Mouse (Mus musculus): ENCODE data around the gene Scarf2.

Scarf2 gene

DNA sequence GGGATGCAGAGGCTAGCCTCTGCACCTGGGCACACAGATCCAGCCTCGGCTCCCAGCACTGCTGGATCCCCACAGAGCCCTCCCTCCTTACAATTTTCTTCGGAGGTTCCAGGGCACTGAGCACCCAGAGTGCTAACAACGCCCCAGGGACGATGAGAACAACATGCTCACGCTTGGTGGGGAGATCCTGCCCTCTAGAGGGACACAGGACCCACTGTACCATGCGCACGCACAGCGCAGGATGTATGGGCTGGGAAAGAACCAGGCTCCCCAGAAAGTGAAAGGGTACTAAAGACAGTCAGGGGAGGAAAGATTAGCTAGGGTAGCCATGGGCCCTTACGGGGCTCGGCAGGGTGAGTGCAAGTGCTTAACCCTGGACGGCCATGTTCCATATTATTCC, 34.7 kb downstream of the Scarf2 start:
- no peak for DNase-seq (ENCODE audit: low read depth, low spot score)

DNA sequence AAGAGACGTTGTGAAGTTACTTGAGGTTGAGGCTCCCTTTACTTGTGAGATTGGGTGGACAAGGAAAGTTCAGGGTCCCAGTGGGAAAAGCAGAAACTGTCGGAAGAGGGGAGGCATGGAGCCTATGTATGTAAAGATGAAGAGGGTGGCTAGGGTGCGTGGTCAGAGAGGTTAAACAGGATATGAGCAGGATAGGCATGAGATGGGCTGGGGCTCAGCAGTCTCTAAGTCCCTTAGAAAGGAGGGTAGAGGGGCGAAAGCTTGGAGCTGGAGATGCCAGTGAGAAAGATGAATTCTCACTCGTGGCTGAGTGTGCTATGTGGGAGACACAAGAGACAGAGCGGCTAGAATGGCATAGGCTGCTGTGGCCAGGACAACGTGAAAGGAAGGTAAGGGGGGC, 35.7 kb downstream of the Scarf2 start, which contains the start of gene B830017H08Rik:
B830017H08Rik (plus strand) TSS at position 301 of the 400 bp plus-strand sequence.
- no peak for DNase-seq (ENCODE audit: low read depth, low spot score)

- no peak for DNase-seq (ENCODE audit: low read depth, low spot score)
These were observed 36.2 kb downstream of the Scarf2 start for GRCm38 (mm10) chr16:17833321-17833680.

DNA sequence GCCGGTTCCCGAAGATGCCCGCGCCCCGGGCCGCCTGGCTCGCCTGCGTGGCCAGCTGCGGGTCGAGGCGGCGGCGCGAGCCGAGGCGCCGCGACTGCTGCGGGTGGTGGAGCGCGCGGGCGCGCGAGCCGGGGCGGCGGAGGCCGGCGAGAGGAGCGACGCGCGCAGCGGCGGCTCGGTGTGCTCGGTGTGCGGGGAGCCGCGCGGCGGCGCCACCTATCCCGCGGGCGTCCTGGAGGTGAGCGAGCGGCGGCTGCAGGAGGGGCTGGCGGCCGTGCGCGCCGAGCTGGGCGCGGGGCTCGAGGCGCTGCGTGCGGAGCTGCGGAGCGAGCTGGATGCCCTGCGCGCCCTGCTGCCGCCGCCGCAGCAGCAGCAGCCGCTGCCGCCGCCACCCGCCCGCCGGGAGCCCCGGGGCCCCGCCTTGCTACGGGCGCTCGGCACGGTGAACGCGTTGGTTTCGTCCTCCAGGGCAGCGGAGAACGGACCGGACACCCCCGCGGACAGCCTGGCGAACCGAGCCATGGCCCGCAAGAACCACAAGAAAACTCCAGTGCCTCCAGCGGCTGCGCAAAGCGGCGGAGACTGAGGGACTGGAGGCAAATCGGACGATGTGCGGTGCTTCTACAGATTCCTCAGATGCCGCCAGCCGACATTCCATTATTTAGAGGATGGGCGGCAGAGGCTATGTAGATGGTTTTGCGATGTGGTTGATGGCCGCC, 36.8 kb downstream of the Scarf2 start:
- DNase-seq (ENCODE audit: low read depth, low spot score): no peak

GRCm38 (mm10) chr16:17834543-17834942, 37.5 kb downstream of the Scarf2 start:
- no peak for DNase-seq (ENCODE audit: low read depth, low spot score)

DNA sequence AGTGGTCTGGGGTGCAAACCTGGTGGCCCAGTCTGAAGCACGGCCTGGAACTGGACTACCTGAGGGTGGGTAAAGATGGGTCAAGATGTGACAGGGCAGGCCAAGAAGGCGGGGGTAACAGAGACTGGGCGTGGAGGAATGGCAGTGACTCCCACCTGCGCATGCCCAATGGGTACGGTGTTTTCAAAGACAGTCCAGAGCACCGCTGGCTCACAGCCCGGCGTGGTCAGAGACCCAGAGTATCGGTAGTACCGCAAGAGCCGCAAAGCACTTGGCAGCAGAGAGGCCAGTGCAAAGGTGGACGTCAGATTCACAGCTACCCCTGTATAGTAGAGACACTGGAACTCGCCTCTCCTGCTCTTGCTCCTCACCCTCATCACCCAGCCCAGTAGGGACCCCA, 38.4 kb downstream of the Scarf2 start:
- DNase-seq (ENCODE audit: low read depth, low spot score): no peak

DNA sequence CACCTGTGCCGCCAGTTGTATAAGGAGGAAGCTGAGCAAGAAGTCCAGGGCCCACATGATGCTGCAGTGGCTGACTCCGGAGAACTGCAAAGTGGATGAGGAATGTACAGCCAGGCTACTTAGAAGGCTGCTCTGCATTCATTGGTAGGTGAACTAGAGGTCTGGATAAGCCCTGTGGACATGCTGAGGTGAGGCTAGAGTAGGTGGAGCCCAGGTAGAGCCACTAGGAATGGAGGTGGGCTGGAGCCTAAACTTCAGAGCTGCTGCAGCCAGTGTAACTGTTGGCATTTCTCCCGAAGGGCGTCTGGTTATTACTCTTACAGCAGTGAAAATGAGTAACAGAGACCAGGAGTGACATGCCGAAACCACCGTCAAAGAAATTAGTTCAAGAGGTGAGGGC, 41.0 kb downstream of the Scarf2 start, which contains the start of gene Car15:
Car15 (minus strand) TSS at position 314 of the 400 bp plus-strand sequence.
- no peak for DNase-seq (ENCODE audit: low read depth, low spot score)

DNA sequence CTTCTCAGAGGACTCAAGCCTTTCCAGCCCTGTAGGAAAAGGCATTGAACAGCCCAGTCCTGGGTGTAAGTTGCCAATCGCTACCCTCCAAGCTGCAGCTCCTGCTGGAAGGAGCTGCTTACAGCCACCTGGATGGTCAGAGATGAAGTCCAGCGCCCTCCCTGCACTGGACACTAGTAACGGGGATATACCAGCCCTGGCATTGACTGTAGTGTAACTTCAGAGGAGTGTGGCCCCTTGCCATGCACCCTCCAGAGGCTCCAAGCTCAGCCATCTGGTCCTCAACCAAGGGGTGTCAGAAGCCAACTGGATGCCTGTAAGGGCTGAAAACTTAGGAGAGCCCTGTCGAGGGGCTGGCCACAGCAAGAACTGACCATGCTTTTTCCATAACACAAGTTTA, 42.9 kb downstream of the Scarf2 start:
- no peak for DNase-seq (ENCODE audit: low read depth, low spot score)

GRCm38 (mm10) chr16:17842437-17842836, 45.4 kb downstream of the Scarf2 start:
- DNase-seq (ENCODE audit: low read depth, low spot score): no peak

DNA sequence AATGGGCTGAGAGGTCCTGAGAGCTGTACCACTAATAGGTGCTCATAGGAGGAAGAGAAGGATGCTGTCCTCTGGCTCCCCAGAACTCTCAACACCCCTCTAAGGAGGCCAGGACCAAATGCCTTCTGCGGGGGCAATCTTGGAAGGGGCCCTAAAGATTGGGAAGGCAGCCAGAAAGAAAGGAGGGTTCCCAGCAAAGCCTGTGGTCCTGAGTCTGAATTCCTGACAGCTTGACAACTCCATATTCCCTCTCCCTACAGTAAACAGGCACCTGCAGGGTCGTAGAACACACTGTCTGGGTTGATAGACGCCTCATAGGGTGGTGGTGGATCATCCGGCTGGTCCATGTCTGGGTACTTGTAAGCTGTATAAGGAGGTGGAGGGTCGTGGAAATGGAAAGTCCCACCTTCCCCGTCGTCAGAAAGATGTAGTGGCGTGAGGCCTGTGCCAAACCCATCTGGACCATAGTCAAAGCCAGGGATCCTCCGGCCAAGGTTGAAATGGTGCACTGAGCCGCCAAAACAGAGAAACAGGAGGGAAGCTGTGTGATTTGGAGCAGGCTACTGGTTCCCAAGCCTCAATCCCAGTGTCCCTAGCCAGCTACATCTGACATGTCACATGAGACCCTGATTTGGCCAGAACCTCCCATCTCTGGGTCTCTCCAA, 46.8 kb downstream of the Scarf2 start:
- no peak for DNase-seq (ENCODE audit: low read depth, low spot score)

DNA sequence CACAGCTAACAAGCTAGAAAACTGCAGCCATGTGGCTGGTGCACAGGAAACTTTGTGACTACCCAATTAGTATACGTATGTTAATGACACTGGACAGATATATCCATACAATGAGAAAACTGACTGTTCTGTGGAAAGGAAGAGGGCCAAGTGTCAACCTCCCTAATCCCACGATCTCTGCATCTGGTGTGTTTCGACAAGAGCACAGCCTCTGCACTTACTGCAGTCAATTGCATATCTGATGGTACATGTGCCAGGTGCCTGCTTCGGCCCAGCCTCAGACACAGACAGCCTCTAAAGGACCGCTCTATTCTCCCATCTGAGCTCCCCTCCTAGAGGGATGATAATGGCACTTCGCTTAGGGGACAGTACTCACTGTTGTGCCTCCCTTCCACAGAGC, 51.3 kb downstream of the Scarf2 start:
- no peak for DNase-seq (ENCODE audit: low read depth, low spot score)

DNA sequence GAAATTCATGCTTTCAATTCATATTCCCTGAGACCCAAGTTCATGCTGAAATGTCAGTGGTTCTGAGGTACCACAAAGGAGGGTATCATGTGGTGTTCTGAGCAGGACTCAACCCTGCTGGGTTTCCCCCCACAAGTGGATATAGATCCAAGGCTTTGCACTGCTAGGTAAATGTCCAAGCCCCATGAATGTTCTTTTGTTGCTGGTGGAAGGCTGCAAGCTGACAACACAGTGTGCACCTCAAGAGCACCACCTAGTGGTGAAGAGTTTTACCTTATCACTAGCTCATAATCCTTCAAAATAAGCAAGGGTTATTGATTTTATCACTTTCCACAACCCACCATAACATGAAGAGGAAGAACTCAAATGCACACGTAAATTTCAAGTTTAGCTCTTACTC, 51.8 kb downstream of the Scarf2 start:
- no peak for DNase-seq (ENCODE audit: low read depth, low spot score)

DNA sequence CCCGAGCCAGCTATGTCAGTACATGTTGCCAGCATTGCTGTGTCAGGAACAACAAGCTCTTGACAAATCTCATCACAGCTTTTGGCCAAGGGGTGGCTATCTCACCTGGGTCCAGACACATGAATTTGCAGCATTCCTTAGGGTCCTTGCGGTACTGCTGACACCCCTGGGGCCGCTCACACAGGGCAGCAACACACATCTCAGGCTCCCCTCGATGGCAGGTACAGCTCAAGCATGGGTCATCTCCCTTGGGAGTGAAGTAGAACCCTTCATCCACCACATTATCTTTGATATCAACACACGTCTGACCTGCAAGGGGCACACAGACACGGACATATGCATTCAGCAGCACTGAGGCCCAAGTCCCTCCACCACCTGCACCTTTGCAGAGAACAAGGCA, 52.4 kb downstream of the Scarf2 start:
- no peak for DNase-seq (ENCODE audit: low read depth, low spot score)

GRCm38 (mm10) chr16:17851331-17851730, 54.2 kb downstream of the Scarf2 start:
- DNase-seq (ENCODE audit: low read depth, low spot score): no peak

GRCm38 (mm10) chr16:17851860-17852259, 54.8 kb downstream of the Scarf2 start:
- no peak for DNase-seq (ENCODE audit: low read depth, low spot score)

DNA sequence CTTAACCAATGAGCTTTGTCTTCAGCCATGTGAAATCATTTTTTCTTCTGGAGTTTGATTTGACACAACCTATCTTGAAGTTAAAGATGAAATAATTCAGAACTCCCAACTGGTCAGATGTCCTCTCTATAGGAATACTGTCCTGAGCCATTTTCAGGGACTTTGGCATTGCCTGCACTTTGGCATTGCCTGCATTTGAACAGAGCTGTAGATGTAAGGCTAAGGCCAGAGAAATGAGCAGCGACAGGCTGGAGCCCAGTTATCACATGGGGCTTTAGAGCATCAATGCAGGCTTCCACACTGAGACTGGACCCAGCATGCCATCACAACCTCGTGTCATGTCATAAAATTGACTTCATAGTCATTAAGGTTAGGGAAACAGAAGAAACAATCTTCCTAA, 56.2 kb downstream of the Scarf2 start:
- DNase-seq (ENCODE audit: low read depth, low spot score): no peak

DNA sequence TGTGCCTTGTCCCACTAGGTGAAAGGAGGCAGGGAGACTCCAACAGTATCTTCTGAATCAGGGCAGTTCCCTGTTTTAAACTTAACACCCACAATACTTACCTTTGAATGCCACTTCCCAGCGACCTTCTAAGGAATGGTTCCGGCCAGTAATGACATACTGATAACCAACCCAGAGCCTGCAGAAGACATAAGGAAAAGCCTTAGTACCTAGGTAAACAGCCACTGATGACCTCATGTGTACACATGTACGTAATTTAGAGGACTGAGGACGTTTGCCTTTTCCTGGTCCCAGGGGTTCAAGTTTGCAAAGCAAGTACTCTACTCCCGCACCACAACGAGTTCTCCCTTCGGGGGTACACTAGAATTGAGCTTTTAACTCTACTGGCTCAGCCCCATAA, 60.1 kb downstream of the Scarf2 start:
- DNase-seq (ENCODE audit: low read depth, low spot score): no peak

Measured in telencephalon, adult 2 months (tissue).